Mouse (Mus musculus): ENCODE data around the gene Zfp11.

Zfp11 gene

GRCm38 (mm10) chr5:129607476-129607875 is 62.4 kb downstream of the Zfp11 start:
- no peak for DNase-seq
